Mouse (Mus musculus) lung, embryonic 16.5 days (tissue): ENCODE measurements around the gene Dcakd. TPM values are rescaled to one million over a fixed set of nuclear protein-coding genes. Genes with fewer than 3 reads are reported as not detected.

Source experiments
- ATAC-seq: fragments of 200-750 bp; cut with Nextera tagmentation; 2 replicates; pipeline ENCODE4 v1.8.0; 2017; ENCODE audit warnings: low read depth, mild to moderate bottlenecking, moderate library complexity
- H3K27ac ChIP-seq: fragments of 300-500 bp; sonication (generic); 2 replicates; pipeline ENCODE4 v1.5.1; 2014; ENCODE audit warnings: mild to moderate bottlenecking, control low read depth, low read length
- H3K27me3 ChIP-seq: fragments of 300-500 bp; sonication (generic); 2 replicates; pipeline ENCODE4 v1.6.1; 2014; ENCODE audit warnings: low read depth, low read length, mixed read lengths; ENCODE audit not compliant: control insufficient read depth, insufficient read depth
- H3K36me3 ChIP-seq: fragments of 300-500 bp; sonication (generic); 2 replicates; pipeline ENCODE4 v1.6.1; 2014; ENCODE audit warnings: low read length; ENCODE audit not compliant: control insufficient read depth, insufficient read depth
- H3K4me1 ChIP-seq: fragments of 300-500 bp; sonication (generic); replicated peaks from 2 replicates; pipeline ENCODE4 v1.6.1; 2014; ENCODE audit warnings: low read length, mixed read lengths; ENCODE audit not compliant: control insufficient read depth, insufficient read depth
- H3K4me2 ChIP-seq: fragments of 300-500 bp; sonication (generic); 2 replicates; pipeline ENCODE4 v1.6.1; 2014; ENCODE audit warnings: low read depth, low read length, control low read depth
- H3K4me3 ChIP-seq: fragments of 300-500 bp; sonication (generic); 2 replicates; pipeline ENCODE4 v1.5.1; 2014; ENCODE audit warnings: mild to moderate bottlenecking, low read length, control low read depth
- H3K9ac ChIP-seq: fragments of 300-500 bp; sonication (generic); 2 replicates; pipeline ENCODE4 v1.6.1; 2014; ENCODE audit warnings: low read length, control low read depth
- H3K9me3 ChIP-seq: fragments of 300-500 bp; sonication (generic); 2 replicates; pipeline ENCODE4 v1.6.1; 2016; ENCODE audit warnings: low read length; ENCODE audit not compliant: control insufficient read depth
- WGBS: fragments of 180-500 bp; shearing (Covaris S2); extraction: QIAGEN DNeasy Blood & Tissue Kit; methylation state at CpG from one replicate; pipeline ENCODE4 v1.1.7; 2014; 5-methylcytosine and 5-hydroxymethylcytosine counted together
- polyA plus RNA-seq: library from polyadenylated mRNA; unstranded; fragments of >200 nt; fragmentation: Nextera tagmentation; extraction: Ambion mirVana; gene quantifications from 2 replicates; pipeline ENCODE4 v1.2.1, GENCODE M21; 2015

Gene Dcakd
- polyA plus RNA-seq, 1 experiment from 2014 or later, result 161 TPM

- 83% methylated on average over 3 of the region's 3 CpGs for WGBS
- Histone ChIP-seq H3K4me3 (no peak overlapping the region), H3K4me2 (no peak overlapping the region), H3K27ac (no peak overlapping the region), H3K4me1 (peaks cover 4% of the 10 kb centered on the region), H3K36me3 (0 out of 2 replicates have a peak, but pooled peaks cover 2% of the 10 kb centered on the region), H3K27me3 (no peaks in the 10 kb centered on the region), H3K9ac (no peak overlapping the region), H3K9me3 (no peaks in the 10 kb centered on the region)
- no peak for ATAC-seq
Measured at GRCm38 (mm10) chr11:103033030-103033429, 4.9 kb upstream of the Dcakd start.

- H3K27me3 ChIP-seq, result no peaks in the 10 kb centered on the region
- H3K9me3 ChIP-seq, result no peaks in the 10 kb centered on the region
- peak overlapping the region; percentile 66 for H3K4me2 ChIP-seq
- H3K4me3 ChIP-seq, result peak overlapping the region; percentile 85
- H3K9ac ChIP-seq, result peak overlapping the region; percentile 87
- H3K36me3 ChIP-seq, result no peaks in the 10 kb centered on the region; the same call in 1 of the 2 replicates
- peak; percentile 24 for ATAC-seq
- peak overlapping the region; percentile 75 for H3K27ac ChIP-seq
- WGBS, result 11% methylated on average over 8 of the region's 8 CpGs
- peaks cover 11% of the 10 kb centered on the region for H3K4me1 ChIP-seq
Measured at GRCm38 (mm10) chr11:103027570-103028175, 460 bp downstream of the Dcakd start.

- H3K9ac ChIP-seq, result no peak overlapping the region
- ATAC-seq, result no peak
- no peak overlapping the region for H3K27ac ChIP-seq
- H3K9me3 ChIP-seq, result no peaks in the 10 kb centered on the region
- 85% methylated on average over 3 of the region's 3 CpGs for WGBS
- peaks cover 11% of the 10 kb centered on the region for H3K4me1 ChIP-seq
- no peaks in the 10 kb centered on the region; the same call in 1 of the 2 replicates for H3K36me3 ChIP-seq
- no peak overlapping the region for H3K4me3 ChIP-seq
- H3K4me2 ChIP-seq, result peak overlapping the region; percentile 66; the same call in 1 of the 2 replicates
- H3K27me3 ChIP-seq, result no peaks in the 10 kb centered on the region
Measured at GRCm38 (mm10) chr11:103026901-103027300, 1.2 kb downstream of the Dcakd start.

GRCm38 (mm10) chr11:103023974-103024373 is 4.2 kb downstream of the Dcakd start:
- H3K36me3 ChIP-seq, result no peaks in the 10 kb centered on the region; the same call in 1 of the 2 replicates
- no peaks in the 10 kb centered on the region for H3K9me3 ChIP-seq
- H3K4me1 ChIP-seq, result peaks cover 7% of the 10 kb centered on the region
- H3K27me3 ChIP-seq, result no peaks in the 10 kb centered on the region
- no peak for ATAC-seq
- 91% methylated on average over 3 of the region's 3 CpGs for WGBS
- no peak overlapping the region for H3K27ac ChIP-seq
- H3K4me2 ChIP-seq, result no peak overlapping the region
- no peak overlapping the region for H3K9ac ChIP-seq
- no peak overlapping the region for H3K4me3 ChIP-seq

GRCm38 (mm10) chr11:103020713-103021335 is 7.3 kb downstream of the Dcakd start:
- WGBS, result 66% methylated on average over 3 of the region's 3 CpGs
- Histone ChIP-seq H3K36me3 (no peaks in the 10 kb centered on the region; the same call in 1 of the 2 replicates), H3K9me3 (no peaks in the 10 kb centered on the region), H3K4me1 (peaks cover 6% of the 10 kb centered on the region), H3K27me3 (no peaks in the 10 kb centered on the region), H3K4me3 (no peak overlapping the region), H3K9ac (no peak overlapping the region), H3K27ac (no peak overlapping the region), H3K4me2 (no peak overlapping the region)
- no peak for ATAC-seq

- Histone ChIP-seq H3K4me2 (no peak overlapping the region), H3K4me3 (no peak overlapping the region), H3K36me3 (no peaks in the 10 kb centered on the region), H3K9ac (no peak overlapping the region), H3K27ac (no peak overlapping the region), H3K4me1 (peaks cover 16% of the 10 kb centered on the region), H3K9me3 (no peaks in the 10 kb centered on the region), H3K27me3 (no peaks in the 10 kb centered on the region)
- ATAC-seq, result no peak
- 78% methylated on average over 7 of the region's 7 CpGs for WGBS
Measured at GRCm38 (mm10) chr11:103019325-103019724, 8.8 kb downstream of the Dcakd start.

GRCm38 (mm10) chr11:103018860-103019259 is 9.3 kb downstream of the Dcakd start:
- no peak overlapping the region for H3K27ac ChIP-seq
- peaks cover 16% of the 10 kb centered on the region for H3K4me1 ChIP-seq
- no peak overlapping the region for H3K4me2 ChIP-seq
- H3K4me3 ChIP-seq, result no peak overlapping the region
- H3K9ac ChIP-seq, result no peak overlapping the region
- WGBS, result 54% methylated on average over 6 of the region's 6 CpGs
- H3K36me3 ChIP-seq, result no peaks in the 10 kb centered on the region
- H3K27me3 ChIP-seq, result no peaks in the 10 kb centered on the region
- ATAC-seq, result no peak
- no peaks in the 10 kb centered on the region for H3K9me3 ChIP-seq

GRCm38 (mm10) chr11:103017661-103018060 is 10.5 kb downstream of the Dcakd start:
- no peaks in the 10 kb centered on the region for H3K9me3 ChIP-seq
- H3K27me3 ChIP-seq, result no peaks in the 10 kb centered on the region
- H3K4me1 ChIP-seq, result peaks cover 16% of the 10 kb centered on the region
- ATAC-seq, result no peak
- no peak overlapping the region for H3K9ac ChIP-seq
- no peak overlapping the region for H3K27ac ChIP-seq
- no peak overlapping the region for H3K4me3 ChIP-seq
- no peak overlapping the region for H3K4me2 ChIP-seq
- 0 out of 2 replicates have a peak, but pooled peaks cover 2% of the 10 kb centered on the region for H3K36me3 ChIP-seq
- WGBS, result 39% methylated on average over 9 of the region's 9 CpGs

GRCm38 (mm10) chr11:103016930-103017329 is 11.2 kb downstream of the Dcakd start:
- peak; percentile 98 for ATAC-seq

More at GRCm38 (mm10) chr11:103016930-103017329, 11.2 kb downstream of the Dcakd start:
- peak overlapping the region; percentile 74 for H3K4me2 ChIP-seq
- peak overlapping the region; percentile 77 for H3K27ac ChIP-seq
- H3K4me1 ChIP-seq, result peaks cover 16% of the 10 kb centered on the region
- H3K36me3 ChIP-seq, result 0 out of 2 replicates have a peak, but pooled peaks cover 2% of the 10 kb centered on the region
- no peaks in the 10 kb centered on the region for H3K27me3 ChIP-seq
- WGBS, result under 1% methylated on average over 28 of the region's 41 CpGs
- H3K9me3 ChIP-seq, result no peaks in the 10 kb centered on the region
- peak overlapping the region; percentile 68 for H3K4me3 ChIP-seq
- H3K9ac ChIP-seq, result peak overlapping the region; percentile 81
